Mouse (Mus musculus) right cerebral cortex, postnatal 4 days (tissue): ENCODE measurements around the gene Qrich1.
"Not testable (repeated sequence)": the region's sequence is repeated elsewhere in the genome, so short reads cannot be mapped to it uniquely, and the experiment has no call there.

ENCODE experiments used
- DNase-seq: peaks from one replicate; pipeline ENCODE4 v3.0.0-alpha.2; 2022

The Qrich1 gene

GRCm38 (mm10) chr9:108591462-108591861 is 74.9 kb downstream of the Qrich1 start:
- DNase-seq: no peak

- no peak for DNase-seq
Observed at GRCm38 (mm10) chr9:108594354-108594753, 77.7 kb downstream of the Qrich1 start.

- DNase-seq: peak; percentile 75
Observed at GRCm38 (mm10) chr9:108596998-108597764, 80.6 kb downstream of the Qrich1 start, which contains the start of gene P4htm. Gene P4htm (minus strand): TSS chr9:108597667.

GRCm38 (mm10) chr9:108599021-108599566 is 82.5 kb downstream of the Qrich1 start:
- no peak for DNase-seq

GRCm38 (mm10) chr9:108600011-108600410 is 83.4 kb downstream of the Qrich1 start:
- no peak for DNase-seq

GRCm38 (mm10) chr9:108601986-108602385 is 85.4 kb downstream of the Qrich1 start:
- no peak for DNase-seq

GRCm38 (mm10) chr9:108607929-108608328 is 91.3 kb downstream of the Qrich1 start:
- DNase-seq: not testable (repeated sequence)

- no peak for DNase-seq
Observed at GRCm38 (mm10) chr9:108608889-108609288, 92.3 kb downstream of the Qrich1 start.
